Mouse (Mus musculus) telencephalon, adult 2 months (tissue): ENCODE results near the gene Itgb7.

Experiments used
- DNase-seq: peaks from one replicate; pipeline ENCODE4 v3.0.0-alpha.2; 2011; ENCODE audit warnings: low read depth, low spot score

The Itgb7 gene

GRCm38 (mm10) chr15:102193652-102194051 lies 38.1 kb downstream of the Itgb7 start:
- no peak for DNase-seq

- no peak for DNase-seq
These were observed 38.8 kb downstream of the Itgb7 start for GRCm38 (mm10) chr15:102192820-102193386.

- no peak for DNase-seq
These were observed 39.4 kb downstream of the Itgb7 start for GRCm38 (mm10) chr15:102192271-102192812.

- no peak for DNase-seq
These were observed 40.0 kb downstream of the Itgb7 start for GRCm38 (mm10) chr15:102191699-102192098.

- DNase-seq, result no peak
These were observed 42.9 kb downstream of the Itgb7 start for GRCm38 (mm10) chr15:102188883-102189282.

GRCm38 (mm10) chr15:102188096-102188495 lies 43.6 kb downstream of the Itgb7 start:
- no peak for DNase-seq

GRCm38 (mm10) chr15:102186239-102186638 lies 45.5 kb downstream of the Itgb7 start:
- no peak for DNase-seq

- DNase-seq, result no peak
These were observed 48.7 kb downstream of the Itgb7 start for GRCm38 (mm10) chr15:102183076-102183475.

GRCm38 (mm10) chr15:102179924-102180323 lies 51.8 kb downstream of the Itgb7 start:
- no peak for DNase-seq

- DNase-seq, result no peak
These were observed 52.6 kb downstream of the Itgb7 start for GRCm38 (mm10) chr15:102179106-102179505.

GRCm38 (mm10) chr15:102178279-102178678 lies 53.5 kb downstream of the Itgb7 start:
- DNase-seq, result no peak

- DNase-seq, result no peak
These were observed 54.3 kb downstream of the Itgb7 start for GRCm38 (mm10) chr15:102177417-102177816.

- DNase-seq, result no peak
These were observed 55.0 kb downstream of the Itgb7 start for GRCm38 (mm10) chr15:102176571-102177316.

- DNase-seq, result no peak
These were observed 55.9 kb downstream of the Itgb7 start for GRCm38 (mm10) chr15:102175736-102176319.

GRCm38 (mm10) chr15:102173581-102173980 lies 58.2 kb downstream of the Itgb7 start:
- DNase-seq, result no peak

GRCm38 (mm10) chr15:102169064-102169463 lies 62.7 kb downstream of the Itgb7 start:
- DNase-seq, result no peak

GRCm38 (mm10) chr15:102167620-102168021 lies 64.1 kb downstream of the Itgb7 start:
- no peak for DNase-seq
